19 mouse cellular contexts compared by ENCODE assay signal in genomic region chr13:96454288-96454687, GRCm38 (mm10). TPM values are rescaled to one million over a fixed set of nuclear protein-coding genes. Genes with fewer than 3 reads are reported as not detected.
DNase-seq lines count a peak whose midpoint lies in the region; ATAC-seq and TF ChIP-seq lines count a peak whose summit lies in the region.
"Had no signal": no experiment of that assay in that cellular context is flagged by ENCODE, and none has a peak within 500 bp of the region (broad histone marks: within the 10 kb centered on the region; RNA-seq: fewer than 3 reads in every experiment).

No protein-coding gene starts in this region.

- H3K4me1 ChIP-seq in cerebellum, adult 2 months (ENCODE audit: control insufficient read depth, insufficient read depth, low read length) = no peaks in the 10 kb centered on the region; the same call in 1 of the 2 replicates
- no peaks in the 10 kb centered on the region for H3K4me1 ChIP-seq in lung, embryonic 16.5 days (replicated peaks; ENCODE audit: control insufficient read depth, insufficient read depth, low read length)
- H3K4me1 ChIP-seq in heart, embryonic 15.5 days (replicated peaks) = 0 out of 2 replicates have a peak, but pooled peaks cover 6% of the 10 kb centered on the region
- H3K4me1 ChIP-seq in small intestine, adult 2 months (ENCODE audit: control insufficient read depth, insufficient read depth, insufficient read length, low read length) = peaks cover 15% of the 10 kb centered on the region; the same call in 1 of the 2 replicates
- H3K4me1 ChIP-seq in midbrain, embryonic 10.5 days = no peaks in the 10 kb centered on the region
- H3K4me1 ChIP-seq: hindbrain, embryonic 15.5 days; neural tube, embryonic 12.5 days had no signal

- H3K27ac ChIP-seq in cerebellum, adult 2 months (ENCODE audit: insufficient read depth, low read length) = no peak overlapping the region
- H3K27ac ChIP-seq in lung, embryonic 16.5 days (ENCODE audit: low read length) = no peak overlapping the region
- H3K27ac ChIP-seq in heart, embryonic 15.5 days = no peak overlapping the region
- H3K27ac ChIP-seq in small intestine, adult 2 months (ENCODE audit: insufficient read depth, low read depth, low read length) = peak overlapping the region; percentile 54; the same call in 1 of the 2 replicates
- H3K27ac ChIP-seq in midbrain, embryonic 10.5 days (replicated peaks) = no peak overlapping the region
- H3K27ac ChIP-seq: hindbrain, embryonic 15.5 days; neural tube, embryonic 12.5 days had no signal

- H3K36me3 ChIP-seq in lung, embryonic 16.5 days (ENCODE audit: control insufficient read depth, insufficient read depth, low read length) = no peaks in the 10 kb centered on the region
- H3K36me3 ChIP-seq in heart, embryonic 15.5 days = no peaks in the 10 kb centered on the region
- no peaks in the 10 kb centered on the region for H3K36me3 ChIP-seq in small intestine, adult 2 months (ENCODE audit: control insufficient read depth, insufficient read depth, low read length)
- no peaks in the 10 kb centered on the region for H3K36me3 ChIP-seq in midbrain, embryonic 10.5 days
- H3K36me3 ChIP-seq: G1E; hindbrain, embryonic 15.5 days; neural tube, embryonic 12.5 days had no signal

- DNase-seq in cerebellum, postnatal 14 days = peak; percentile 38 to 59
- no peak for DNase-seq in cerebellum, adult 2 months
- no peak for DNase-seq in lung, adult 18-20 months
- DNase-seq in midbrain, embryonic 10.5 days (ENCODE audit: low spot score) = no peak
- DNase-seq in yolk sac, embryonic 10.5 days (ENCODE audit: low spot score) = no peak
- DNase-seq: B cell, adult 2 months; liver, postnatal 0 days; midbrain, embryonic 14.5 days; right cerebral cortex, postnatal 25 days had no signal

- H3K9me3 ChIP-seq in lung, embryonic 16.5 days (ENCODE audit: control insufficient read depth, low read length) = no peaks in the 10 kb centered on the region
- no peaks in the 10 kb centered on the region for H3K9me3 ChIP-seq in heart, embryonic 15.5 days (replicated peaks)
- H3K9me3 ChIP-seq in midbrain, embryonic 10.5 days (replicated peaks) = no peaks in the 10 kb centered on the region
- H3K9me3 ChIP-seq: G1E; hindbrain, embryonic 15.5 days; neural tube, embryonic 12.5 days had no signal

- H3K27me3 ChIP-seq in cerebellum, adult 2 months (ENCODE audit: control insufficient read depth, insufficient read depth, low read length) = no peaks in the 10 kb centered on the region
- H3K27me3 ChIP-seq in lung, embryonic 16.5 days (ENCODE audit: control insufficient read depth, insufficient read depth, low read depth, low read length) = no peaks in the 10 kb centered on the region
- no peaks in the 10 kb centered on the region for H3K27me3 ChIP-seq in heart, embryonic 15.5 days
- H3K27me3 ChIP-seq in small intestine, adult 2 months (ENCODE audit: control insufficient read depth, insufficient read depth, low read length) = no peaks in the 10 kb centered on the region
- H3K27me3 ChIP-seq in midbrain, embryonic 10.5 days (ENCODE audit: low read depth, poor library complexity, severe bottlenecking) = no peaks in the 10 kb centered on the region
- H3K27me3 ChIP-seq: hindbrain, embryonic 15.5 days; neural tube, embryonic 12.5 days had no signal

- peak; percentile 75 for ATAC-seq in lung, embryonic 16.5 days (ENCODE audit: low read depth)
- ATAC-seq in heart, embryonic 15.5 days (replicated peaks; ENCODE audit: insufficient number of reproducible peaks, insufficient read depth, low FRiP score, low read depth) = 0 out of 2 replicates have a peak, but pooled peaks have one; percentile 43
- ATAC-seq: activated CD4-positive, CD25-positive, alpha-beta regulatory T cell, adult 4 months; liver, postnatal 0 days had no signal

- WGBS in cerebellum, adult 2 months = 83% methylated on average over 3 of the region's 3 CpGs
- 61% methylated on average over 3 of the region's 3 CpGs for WGBS in lung, embryonic 16.5 days
- WGBS in heart, embryonic 15.5 days = 70% methylated on average over 3 of the region's 3 CpGs
- 22% methylated on average over 3 of the region's 3 CpGs for WGBS in small intestine, adult 2 months
- 80% methylated on average over 3 of the region's 3 CpGs for WGBS in midbrain, embryonic 10.5 days

- no peak overlapping the region for H3K4me2 ChIP-seq in lung, embryonic 16.5 days (ENCODE audit: low read depth, low read length)
- no peak overlapping the region for H3K4me2 ChIP-seq in heart, embryonic 15.5 days
- H3K4me2 ChIP-seq: hindbrain, embryonic 15.5 days; neural tube, embryonic 12.5 days had no signal

- TF ChIP-seq CTCF in cerebellum, adult 2 months (IDR thresholded peaks at IDR 0.05; ENCODE audit: borderline replicate concordance, insufficient read depth, low read depth, low read length) = no peak
- TF ChIP-seq CTCF in small intestine, adult 2 months (IDR thresholded peaks at IDR 0.05; ENCODE audit: extremely low read depth, insufficient read length, insufficient replicate concordance, low read depth, low read length) = no peak

- TF ChIP-seq POLR2A in cerebellum, adult 2 months (IDR thresholded peaks at IDR 0.05; ENCODE audit: borderline replicate concordance, insufficient read depth, low read length) = no peak
- no peak for TF ChIP-seq POLR2A in small intestine, adult 2 months (IDR thresholded peaks at IDR 0.05; ENCODE audit: low read depth, low read length)

- H3K9ac ChIP-seq in lung, embryonic 16.5 days (ENCODE audit: low read length) = no peak overlapping the region
- H3K9ac ChIP-seq in heart, embryonic 15.5 days = no peak overlapping the region
- H3K9ac ChIP-seq: hindbrain, embryonic 15.5 days; liver, postnatal 0 days; neural tube, embryonic 12.5 days had no signal

- no peak overlapping the region for H3K4me3 ChIP-seq in cerebellum, adult 2 months (replicated peaks; ENCODE audit: insufficient read depth, low read depth, low read length)
- no peak overlapping the region for H3K4me3 ChIP-seq in lung, embryonic 16.5 days (ENCODE audit: low read length)
- no peak overlapping the region for H3K4me3 ChIP-seq in heart, embryonic 15.5 days
- no peak overlapping the region for H3K4me3 ChIP-seq in small intestine, adult 2 months (ENCODE audit: low read depth, low read length)
- no peak overlapping the region for H3K4me3 ChIP-seq in midbrain, embryonic 10.5 days
- H3K4me3 ChIP-seq: erythroblast, embryonic 14.5 days; hindbrain, embryonic 15.5 days; neural tube, embryonic 12.5 days had no signal

RNA-seq across cellular contexts. Expression of gene Ankdd1b, which starts 16.7 kb away (rescaled TPM):
- polyA plus RNA-seq in cerebellum, adult 2 months (2012; rRNA removed) = 0.10 and 0.33 TPM in 2 replicates
- 0.13 TPM in 1 of 2 replicates, not detected in the other for polyA plus RNA-seq in lung, embryonic 16.5 days (2015; fragmentation: Nextera tagmentation; extraction: Ambion mirVana)
- polyA plus RNA-seq in heart, embryonic 15.5 days (2015; fragmentation: Nextera tagmentation; extraction: Ambion mirVana) = 0.59 and 1.1 TPM in 2 replicates
- polyA plus RNA-seq in small intestine, adult 2 months (2012; rRNA removed) = 2.8 TPM in 1 of 2 replicates, not detected in the other
- not detected in 2 replicates for polyA plus RNA-seq in midbrain, embryonic 10.5 days (2016; fragmentation: Nextera tagmentation; extraction: Ambion mirVana)
- polyA plus RNA-seq: activated CD4-positive, CD25-positive, alpha-beta regulatory T cell, adult 4 months; G1E; hindbrain, embryonic 15.5 days; liver, postnatal 0 days; midbrain, embryonic 14.5 days had no signal

RNA-seq across cellular contexts. Expression of gene Gm17622, which starts 36.2 kb away (rescaled TPM):
- polyA plus RNA-seq in cerebellum, adult 2 months (2012; rRNA removed) = not detected in 2 replicates
- polyA plus RNA-seq in lung, embryonic 16.5 days (2015; fragmentation: Nextera tagmentation; extraction: Ambion mirVana) = not detected in 2 replicates
- polyA plus RNA-seq in heart, embryonic 15.5 days (2015; fragmentation: Nextera tagmentation; extraction: Ambion mirVana) = not detected in 2 replicates
- not detected in 2 replicates for polyA plus RNA-seq in small intestine, adult 2 months (2012; rRNA removed)
- not detected in 2 replicates for polyA plus RNA-seq in midbrain, embryonic 10.5 days (2016; fragmentation: Nextera tagmentation; extraction: Ambion mirVana)
- polyA plus RNA-seq: activated CD4-positive, CD25-positive, alpha-beta regulatory T cell, adult 4 months; cortical plate, adult 2 months; erythroblast, embryonic 14.5 days; G1E; hindbrain, embryonic 15.5 days; liver, postnatal 0 days; midbrain, embryonic 14.5 days; neural tube, embryonic 12.5 days; testis, adult 2 months had no signal

Comparison
In these comparisons a context has a peak if more than half of its experiments do, and no peak if none do; other contexts are left out.
1. DNase-seq: peak in cerebellum, postnatal 14 days (2 of 2); none in cerebellum, adult 2 months (0 of 2), lung, adult 18-20 months (0 of 2), midbrain, embryonic 10.5 days (single experiment) and yolk sac, embryonic 10.5 days (single experiment).